Mouse (Mus musculus) gastrocnemius, postnatal 10 days (tissue): ENCODE data around the gene Nt5c. TPM values are rescaled to one million over a fixed set of nuclear protein-coding genes. Genes with fewer than 3 reads are reported as not detected.
"Not testable (repeated sequence)": the region's sequence is repeated elsewhere in the genome, so short reads cannot be mapped to it uniquely, and the experiment has no call there.

ENCODE experiments used
- DNase-seq: peaks from one replicate; pipeline ENCODE4 v3.0.0; 2021; ENCODE audit warnings: mixed read lengths
- total RNA-seq, 2 experiments: library from RNA; stranded (reverse); gene quantifications; 2 replicates each; pipeline ENCODE4 v1.2.3; 2021

Gene Nt5c
- total RNA-seq, 2 experiments from 2014 or later: 17.3 to 19.0 TPM

DNA sequence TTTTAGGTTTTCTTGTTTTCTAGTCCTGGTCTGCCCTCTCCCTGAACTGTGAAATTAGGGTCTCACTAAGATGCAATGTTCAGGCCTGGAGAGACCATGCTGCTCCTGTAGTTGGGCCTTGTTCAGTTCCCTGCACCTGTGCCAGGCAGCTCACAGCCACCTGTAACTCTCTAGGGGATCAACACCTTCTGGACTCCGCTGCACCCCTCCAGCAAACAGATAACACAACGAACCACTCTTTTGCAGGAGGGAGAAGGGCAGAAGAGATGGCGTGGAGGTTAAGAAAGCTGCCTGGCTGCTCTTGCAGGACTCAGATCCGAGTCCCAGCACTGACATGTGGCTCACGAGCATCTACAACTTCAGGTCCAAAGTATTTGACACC is 18.8 kb upstream of the Nt5c start:
- DNase-seq: no peak

DNA sequence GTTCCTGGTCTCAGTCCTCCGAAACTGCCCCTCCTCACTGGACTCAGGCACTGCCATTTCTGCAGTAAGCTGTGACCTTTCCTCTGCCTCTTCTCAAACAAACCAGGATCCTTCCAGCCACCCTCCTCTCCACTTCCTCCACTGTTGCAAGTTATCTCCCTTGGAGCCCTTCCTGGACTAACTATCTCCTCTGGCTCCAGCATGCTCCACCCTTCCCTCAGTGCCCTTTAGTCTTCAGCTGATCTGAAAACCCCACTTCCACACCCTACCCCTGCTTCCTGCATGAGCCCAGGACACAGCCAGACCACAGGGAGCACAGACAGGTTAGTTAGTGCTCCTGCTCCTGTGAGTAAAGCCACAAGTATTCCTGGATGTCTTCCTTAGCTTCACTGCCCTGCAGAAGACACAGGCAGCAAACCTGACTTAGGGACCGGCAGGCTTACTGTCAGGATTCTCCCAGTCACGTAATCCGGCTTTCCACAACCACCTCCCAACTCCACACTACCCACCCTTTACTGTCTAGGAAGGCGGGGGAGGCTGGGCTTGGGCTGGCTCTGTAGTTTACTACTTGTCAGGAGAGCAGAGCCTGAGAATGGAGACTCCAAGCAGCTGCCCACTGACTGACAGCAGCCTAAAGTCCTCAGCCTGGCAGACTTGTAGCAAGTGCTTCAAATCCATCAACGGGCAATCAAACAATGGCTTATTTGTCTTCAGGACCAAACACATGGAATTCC is 18.3 kb upstream of the Nt5c start:
- DNase-seq: no peak

DNA sequence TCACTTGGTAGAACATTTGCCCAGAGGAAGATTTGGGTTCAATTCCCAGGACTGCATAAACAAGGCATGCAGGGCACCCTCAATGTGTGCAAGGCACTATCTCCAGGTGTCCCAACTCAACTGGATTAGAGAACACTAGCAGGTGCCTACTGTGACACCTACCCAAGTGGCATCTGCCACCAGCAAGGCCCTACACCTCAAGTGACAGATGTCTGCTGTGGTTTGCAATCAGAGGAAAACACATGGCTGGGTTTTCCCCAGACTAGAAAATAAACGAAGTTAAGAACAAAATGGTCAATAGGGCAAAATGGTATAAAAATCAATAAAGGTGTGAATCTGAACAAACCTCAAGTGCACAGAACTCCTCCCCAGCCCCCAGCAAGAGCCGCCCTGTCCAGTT is 16.4 kb upstream of the Nt5c start:
- no peak for DNase-seq

DNA sequence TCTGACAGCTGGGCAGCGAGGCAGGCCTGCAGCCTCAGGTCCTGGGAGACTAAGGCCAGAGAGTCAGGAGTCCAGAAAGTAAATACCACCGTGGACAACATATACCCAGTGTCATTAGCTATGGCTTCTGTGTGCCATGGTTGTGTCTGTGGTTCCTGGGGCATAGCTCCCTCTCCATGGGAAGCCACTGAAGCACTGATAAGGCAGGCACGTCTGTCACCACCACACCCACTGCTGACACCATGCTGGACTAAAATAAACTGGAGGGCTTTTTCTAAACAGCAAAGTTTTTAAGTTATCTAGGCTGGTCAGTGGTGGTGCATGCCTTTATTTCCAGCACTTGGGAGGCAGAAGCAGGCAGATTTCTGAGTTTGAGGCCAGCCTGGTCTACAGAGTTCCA is 14.9 kb upstream of the Nt5c start:
- DNase-seq: no peak

DNA sequence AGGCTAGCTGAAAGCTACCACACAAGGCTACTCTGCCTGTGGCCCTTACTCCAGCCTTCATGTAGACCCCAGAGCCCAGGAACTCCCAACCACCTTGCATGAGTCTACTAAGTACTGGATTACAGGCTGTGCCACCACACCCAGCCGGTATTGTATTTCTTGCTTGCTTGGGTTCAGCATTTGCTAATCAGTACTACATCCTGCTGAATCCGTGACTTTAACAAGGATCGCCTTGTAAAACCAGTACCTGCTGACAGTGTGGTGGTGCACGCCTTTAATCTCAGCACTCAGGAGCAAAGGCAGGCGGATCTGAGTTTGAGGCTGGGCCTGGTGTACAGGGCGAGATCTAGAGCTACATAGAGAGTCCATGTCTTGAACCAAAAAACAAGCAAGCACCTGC is 11.0 kb upstream of the Nt5c start:
- DNase-seq: no peak

DNA sequence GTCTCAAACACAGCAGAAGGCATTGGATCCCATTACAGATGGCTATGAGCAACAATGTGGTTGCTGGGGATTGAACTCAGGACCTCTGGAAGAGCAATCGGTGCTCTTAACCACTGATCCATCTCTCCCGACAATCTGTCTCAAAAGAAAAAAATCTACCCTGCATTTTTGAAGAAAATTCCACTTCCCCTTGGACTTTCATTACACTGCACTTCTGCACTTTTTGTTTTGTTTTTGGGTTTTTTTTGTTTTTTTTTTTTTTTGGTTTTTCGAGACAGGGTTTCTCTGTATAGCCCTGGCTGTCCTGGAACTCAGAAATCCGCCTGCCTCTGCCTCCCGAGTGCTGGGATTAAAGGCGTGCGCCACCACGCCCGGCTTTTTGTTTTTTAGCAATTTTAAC is 4.9 kb upstream of the Nt5c start:
- DNase-seq: not testable (repeated sequence)

DNA sequence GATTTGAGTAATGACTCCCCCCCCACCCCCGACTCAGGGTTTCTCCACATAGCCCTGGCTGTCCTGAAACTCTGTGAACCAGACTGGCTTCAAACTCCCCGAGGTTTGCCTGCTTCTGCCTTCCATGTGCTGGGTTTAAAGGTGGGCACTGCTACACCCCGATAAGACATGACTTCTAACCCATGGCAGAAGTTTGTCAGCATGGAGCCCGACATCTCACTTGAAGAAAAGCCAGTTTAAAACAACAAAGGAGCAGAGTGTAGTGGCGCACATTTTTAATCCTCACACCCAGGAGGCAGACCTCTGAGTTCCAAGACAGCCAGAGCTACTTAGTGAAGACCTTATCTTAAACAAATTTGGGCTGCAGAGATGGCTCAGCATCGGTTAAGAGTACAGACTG is 725 bp upstream of the Nt5c start:
- no peak for DNase-seq

DNA sequence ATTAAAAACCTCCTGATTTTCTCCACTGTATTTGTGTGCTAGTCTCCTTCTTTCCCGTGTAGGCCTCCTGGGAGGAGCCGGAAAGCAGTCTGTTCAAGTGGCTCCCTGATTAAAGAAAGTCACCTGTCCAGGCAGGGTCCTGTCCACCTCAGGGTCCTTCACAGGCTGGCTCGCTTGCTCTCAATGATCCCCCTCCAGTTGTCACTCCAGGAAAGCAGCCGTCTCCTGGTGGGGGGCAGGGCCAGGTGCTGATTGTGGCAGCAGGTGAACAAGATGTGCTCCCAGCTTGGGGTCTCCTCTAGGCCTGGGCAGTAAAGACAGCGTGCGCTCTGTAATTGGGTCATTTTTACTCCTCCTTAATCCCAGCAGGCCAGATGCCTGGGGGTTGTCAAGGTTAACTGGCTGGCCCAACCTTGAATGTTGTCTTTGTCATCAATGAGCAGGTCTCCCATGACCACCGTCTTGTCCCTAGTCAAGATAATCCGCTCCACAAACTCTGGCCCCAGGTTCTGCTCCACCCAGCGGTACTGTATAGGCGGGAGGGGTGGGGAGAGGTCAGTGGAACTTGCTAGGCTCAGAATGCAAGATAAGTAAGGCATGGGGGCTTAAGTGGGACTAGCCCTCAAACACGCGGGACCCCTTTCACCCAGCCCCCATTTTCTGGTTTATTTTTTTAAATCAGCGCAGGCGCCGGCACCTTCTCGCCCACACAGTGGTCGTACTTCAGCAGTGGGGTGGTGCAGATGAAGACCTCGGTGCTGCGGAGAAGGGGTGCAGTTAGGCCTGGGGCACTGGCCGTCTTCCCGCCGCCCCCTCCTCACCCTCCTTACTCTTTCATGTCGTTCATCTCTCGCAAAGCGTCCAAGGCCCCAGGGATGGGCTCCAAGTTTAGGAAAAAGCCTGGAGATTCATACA is 964 bp downstream of the Nt5c start:
- no peak for DNase-seq

DNA sequence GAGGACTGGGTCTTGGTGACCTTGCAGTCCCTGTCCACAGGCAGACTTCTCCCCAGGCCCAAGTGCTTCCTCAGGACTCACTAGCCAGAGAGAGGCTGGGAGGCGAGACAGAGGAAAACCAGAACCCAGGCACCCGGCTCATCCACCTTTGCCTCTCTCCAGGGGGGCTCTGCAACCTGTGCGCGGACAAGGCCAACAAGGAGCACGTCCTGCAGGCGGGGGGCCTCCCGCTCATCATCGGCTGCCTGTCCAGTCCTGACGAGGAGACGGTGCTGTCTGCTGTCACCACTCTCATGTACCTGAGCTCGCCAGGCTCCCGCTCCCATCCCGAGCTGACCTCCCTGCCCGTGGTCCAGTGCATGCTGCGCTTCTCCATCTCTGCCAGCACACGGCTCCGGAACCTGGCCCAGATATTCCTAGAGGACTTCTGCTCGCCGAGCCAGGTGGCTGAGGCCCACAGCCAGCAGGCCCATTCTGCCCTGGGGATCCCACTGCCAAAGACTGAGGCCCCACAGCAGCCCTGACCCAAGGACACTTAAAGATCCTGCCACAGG is 3.0 kb downstream of the Nt5c start:
- DNase-seq: no peak

DNA sequence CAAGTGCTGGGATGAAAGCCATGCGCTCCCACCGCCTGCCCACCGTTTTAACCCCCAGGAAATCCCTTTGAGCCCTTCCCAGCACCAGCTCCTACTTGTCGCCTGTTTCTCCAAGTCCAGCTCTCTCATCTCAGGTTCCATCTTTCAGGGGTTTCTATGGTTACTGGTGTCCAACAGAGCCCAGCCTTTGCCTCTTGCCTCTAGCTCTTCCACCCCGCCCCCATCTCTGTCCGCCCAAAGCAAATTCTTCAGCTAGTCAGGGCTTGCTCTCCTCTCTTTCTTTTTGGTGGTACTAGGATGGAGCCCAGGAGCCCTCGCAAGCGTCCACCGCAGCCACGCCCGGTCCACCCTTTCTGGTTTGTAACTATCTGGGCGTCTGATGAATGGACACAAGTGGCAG is 6.5 kb downstream of the Nt5c start:
- no peak for DNase-seq

DNA sequence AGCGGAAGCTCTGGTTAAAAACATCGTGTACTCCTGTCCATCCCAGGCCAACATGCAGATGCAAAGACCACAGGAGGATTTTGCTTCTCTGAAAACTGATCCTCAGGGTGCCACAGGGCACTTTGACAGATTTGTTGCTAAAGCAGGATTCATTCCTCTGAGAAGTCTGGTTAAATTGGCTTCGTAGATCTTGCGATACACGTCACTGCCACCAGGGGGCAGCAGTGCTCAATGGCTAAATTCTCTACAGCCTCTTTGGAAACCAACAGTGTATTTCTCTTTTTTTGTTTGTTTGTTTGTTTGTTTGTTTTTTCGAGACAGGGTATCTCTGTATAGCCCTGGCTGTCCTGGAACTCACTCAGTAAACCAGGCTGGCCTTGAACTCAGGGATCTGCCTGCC is 7.9 kb downstream of the Nt5c start:
- peak; percentile 82 for DNase-seq

DNA sequence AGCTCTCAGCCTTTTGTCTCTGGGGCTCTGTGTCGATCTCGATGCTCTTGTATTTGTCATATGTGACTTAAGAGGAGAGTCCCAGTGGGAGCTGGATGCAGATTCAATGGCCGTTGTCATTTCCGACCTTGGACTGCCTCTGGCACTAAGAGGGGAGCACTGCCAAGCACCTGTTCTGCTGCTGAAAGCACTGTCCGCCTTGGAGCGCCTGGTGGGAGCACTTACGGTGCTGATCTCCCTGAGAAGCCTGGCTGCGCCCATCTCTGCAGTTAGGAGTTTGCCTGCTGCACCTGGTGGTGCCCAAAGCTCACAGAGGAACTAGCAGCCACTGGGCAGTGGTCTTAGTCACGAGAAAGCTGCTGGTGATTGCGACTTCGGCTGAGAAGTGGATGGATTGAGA is 8.4 kb downstream of the Nt5c start:
- no peak for DNase-seq

DNA sequence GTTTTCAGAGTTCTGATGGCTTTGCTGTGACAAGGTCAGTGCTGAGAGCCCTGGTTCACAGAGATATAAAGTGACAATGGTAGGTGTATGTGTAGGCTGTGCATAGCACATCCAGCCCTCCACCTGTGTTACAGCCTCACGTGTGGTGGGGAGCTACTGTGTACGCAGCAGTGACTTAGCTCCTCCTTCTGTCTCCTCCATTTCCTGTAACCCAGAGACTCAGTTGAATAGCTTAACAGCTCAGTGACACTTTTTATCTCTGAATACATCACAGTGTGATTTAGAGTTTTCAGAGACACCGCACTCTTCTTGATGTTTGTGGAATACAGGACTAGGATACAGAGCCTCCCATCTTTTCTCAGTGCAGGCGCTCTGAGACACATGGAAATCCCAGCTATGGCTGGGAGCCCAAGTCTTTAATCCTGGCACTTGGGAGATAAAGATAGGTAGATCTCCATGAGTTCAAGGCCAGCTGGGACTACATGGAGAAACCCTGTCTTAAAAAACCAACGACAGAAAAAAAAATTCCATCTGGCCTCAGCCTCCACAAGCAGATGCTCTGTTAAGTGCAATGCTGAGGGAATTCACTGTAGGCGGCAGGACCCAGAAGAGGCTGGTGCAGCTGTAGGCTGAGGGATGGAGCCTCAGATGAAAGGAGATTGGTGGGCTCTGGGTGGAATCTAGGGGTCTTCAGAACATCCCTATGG is 10.0 kb downstream of the Nt5c start:
- DNase-seq: no peak

DNA sequence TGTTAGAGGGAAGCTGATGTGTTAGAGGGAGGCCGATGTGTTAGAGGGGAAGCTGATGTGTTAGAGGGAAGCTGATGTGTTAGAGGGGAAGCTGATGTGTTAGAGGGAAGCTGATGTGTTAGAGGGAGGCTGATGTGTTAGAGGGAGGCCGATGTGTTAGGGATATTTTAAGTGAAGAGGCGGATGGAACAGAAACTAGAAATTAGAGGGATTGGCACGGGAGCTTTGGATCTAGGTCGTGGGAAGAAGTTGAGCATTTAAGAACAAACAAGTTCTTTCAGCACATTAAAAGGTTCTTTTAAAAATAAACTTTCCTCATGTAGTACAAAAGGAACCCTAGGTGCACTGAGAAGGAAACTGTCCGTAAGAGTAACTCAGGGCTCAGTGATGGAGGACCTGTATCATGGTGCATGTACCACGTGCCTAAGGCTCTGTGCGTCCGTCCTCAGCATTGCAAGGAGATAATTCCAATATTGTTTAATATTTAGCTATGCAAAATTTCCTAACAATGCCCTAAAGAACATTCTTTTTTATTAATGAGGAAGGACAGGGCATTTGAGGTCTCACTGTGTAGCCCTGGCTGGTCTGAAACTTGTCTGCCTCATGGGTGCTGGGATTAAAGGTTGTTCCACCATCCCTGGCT is 13.2 kb downstream of the Nt5c start:
- DNase-seq: no peak

DNA sequence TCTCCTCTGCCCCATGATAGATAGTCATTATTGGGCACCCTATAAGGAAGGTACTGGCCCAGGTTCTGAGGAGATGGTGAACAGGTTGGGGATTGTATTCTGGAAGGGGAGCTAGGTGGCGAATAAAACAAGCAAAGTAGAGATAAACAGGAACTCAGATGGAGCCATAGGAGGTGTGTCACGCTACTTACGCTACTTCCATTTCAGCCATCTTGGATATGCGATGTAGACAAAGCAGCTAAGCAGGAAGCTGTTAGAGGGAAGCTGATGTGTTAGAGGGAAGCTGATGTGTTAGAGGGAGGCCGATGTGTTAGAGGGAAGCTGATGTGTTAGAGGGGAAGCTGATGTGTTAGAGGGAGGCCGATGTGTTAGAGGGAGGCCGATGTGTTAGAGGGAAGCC is 14.3 kb downstream of the Nt5c start:
- DNase-seq: not testable (repeated sequence)

DNA sequence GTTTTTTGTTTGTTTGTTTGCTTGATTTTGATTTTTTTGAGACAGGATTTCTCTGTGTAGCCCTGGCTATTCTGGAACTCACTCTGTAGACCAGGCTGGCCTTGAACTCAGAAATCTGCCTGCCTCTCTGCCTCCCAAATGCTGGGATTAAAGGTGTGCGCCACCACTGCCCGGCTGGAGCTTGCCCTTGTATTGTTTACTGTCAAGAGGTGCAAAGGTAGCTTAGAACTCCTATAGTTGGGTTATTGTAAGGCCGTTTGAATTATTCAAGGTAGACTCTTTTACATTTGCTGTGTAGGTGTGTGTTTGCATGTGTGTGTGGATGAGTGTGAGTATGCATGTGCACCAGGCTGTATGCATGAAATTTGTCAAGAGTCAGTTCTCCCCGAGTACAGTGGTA is 15.0 kb downstream of the Nt5c start:
- not testable (repeated sequence) for DNase-seq

DNA sequence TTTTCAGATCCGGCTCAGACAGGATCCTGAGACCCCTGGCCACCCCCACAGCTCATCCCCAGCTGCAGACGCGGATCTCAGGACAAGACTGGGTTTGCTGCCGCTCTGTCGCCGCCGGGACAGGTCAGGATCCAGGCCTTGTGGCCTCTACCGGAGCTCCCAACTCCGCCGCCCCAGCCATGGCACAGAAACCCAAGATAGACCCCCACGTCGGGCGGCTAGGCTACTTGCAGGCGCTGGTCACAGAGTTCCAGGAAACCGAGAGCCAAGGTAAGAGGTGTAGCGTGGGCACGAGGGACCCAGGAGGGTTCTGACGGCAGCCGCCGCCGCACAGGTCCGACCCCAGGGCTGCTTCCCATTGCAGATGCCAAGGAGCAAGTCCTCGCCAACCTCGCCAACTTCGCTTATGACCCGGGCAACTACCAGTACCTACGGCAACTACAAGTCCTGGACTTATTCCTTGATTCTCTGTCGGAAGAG is 15.9 kb downstream of the Nt5c start:
- no peak for DNase-seq

DNA sequence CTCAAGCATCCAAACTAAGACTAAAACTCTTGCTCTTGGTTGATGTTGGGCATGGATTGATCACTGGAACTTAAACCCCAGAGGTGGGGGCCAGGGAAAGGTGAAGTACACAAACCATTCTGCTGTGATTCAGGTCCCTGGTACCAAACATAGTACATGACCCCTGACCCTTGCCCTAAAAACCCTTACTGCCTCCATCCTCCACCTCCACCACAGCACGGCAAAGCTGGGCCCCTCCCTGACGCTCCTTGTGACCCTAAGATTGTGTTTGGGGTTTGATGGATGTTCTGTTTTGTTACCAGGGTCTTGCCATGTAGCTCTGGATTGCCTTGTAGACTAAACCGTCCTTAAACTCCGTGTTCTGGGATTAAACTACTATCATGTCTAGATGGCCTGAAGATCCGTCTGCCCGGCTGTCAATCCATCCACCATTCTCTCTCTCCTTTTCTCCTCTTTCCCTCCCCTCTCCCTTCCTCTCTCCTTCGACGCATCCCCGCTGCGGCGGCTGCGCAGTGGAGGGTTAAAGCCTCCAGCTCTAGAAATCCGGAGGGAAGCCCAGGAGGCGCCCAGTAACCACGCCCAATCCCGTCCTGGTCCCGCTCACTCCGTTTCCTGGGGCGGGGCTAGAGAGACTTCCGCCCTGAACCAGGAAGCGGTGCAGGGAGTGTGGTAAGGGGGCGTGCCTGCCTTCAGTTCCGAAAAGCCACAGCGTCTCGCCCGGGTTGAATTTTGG is 16.5 kb downstream of the Nt5c start, which contains the start of gene Armc7:
Armc7 (plus strand) TSS at position 643 of the 733 bp plus-strand sequence.
- DNase-seq: peak; percentile 93

DNA sequence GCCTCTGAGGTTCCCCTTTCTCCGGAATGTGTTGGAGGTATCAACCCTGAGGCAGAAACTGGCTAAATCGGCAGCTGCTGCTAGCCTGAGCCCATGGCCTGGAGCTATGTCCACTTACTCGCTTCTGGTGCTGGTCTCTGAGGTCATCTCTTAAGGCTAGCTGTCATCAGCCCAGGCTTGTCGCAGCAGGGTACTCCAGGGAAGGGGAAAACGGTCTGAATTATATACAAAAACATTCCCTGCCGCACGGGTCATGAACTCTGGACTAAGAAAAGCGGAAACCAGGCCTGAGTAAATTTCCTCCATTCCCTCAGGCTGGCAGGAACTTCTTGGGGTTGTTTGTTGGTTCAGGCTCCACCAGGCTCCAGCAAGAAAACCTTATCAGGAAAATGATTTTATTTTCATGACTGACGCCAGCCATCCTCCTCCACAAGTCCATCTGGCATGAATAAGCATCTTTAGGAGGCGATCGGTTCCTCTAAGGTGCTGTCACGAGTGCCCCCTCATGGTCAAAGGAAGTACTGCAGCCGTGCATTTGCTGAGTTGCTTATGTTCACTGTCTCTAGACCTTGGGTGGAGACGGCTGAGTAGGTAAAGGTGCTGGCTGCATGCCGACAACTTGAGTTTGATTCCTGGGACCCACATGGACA is 17.9 kb downstream of the Nt5c start:
- peak; percentile 92 for DNase-seq

DNA sequence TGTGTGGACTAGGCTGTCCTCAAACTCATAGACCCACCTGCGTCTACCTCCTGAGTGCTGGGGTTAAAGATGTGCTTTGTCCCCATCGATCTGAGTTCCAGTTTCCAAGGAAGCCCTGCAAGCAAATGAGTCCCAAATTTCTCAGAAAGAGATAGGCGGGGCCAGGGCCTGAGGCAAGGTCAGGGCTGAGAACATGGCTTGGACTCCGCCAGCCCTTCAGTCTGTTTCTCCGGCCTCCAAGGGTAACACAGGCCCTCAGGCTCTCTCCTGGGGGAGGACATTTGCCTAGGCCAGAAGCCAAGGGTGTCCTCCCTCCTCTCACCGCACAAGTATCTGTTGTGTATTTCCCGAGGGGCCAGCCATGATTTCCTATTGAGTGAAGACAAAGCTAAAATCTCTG is 19.5 kb downstream of the Nt5c start:
- DNase-seq: no peak

DNA sequence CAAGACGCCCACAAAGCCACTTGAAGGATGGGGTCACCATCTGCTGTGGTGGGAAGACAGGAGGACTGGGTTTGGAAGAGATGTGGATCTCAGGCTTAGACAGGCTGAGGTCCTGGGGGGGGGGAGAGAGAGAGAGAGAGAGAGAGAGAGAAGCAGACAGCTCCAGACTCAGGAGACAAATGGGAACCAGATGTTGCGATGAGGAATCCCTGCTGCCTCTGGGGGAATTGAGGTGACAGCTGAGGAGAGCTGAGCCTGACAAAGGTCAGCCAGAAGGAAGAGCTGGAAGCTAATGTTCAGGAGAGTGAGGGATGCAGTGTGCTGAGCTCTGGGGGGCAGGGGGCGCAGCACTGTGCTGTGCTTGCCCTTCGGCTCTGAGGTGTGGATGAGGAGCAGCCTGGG is 24.4 kb downstream of the Nt5c start:
- DNase-seq: no peak
